Mouse (Mus musculus): ENCODE measurements around the gene Saxo2.

GRCm38 (mm10) chr7:82664604-82665003, 16.3 kb upstream of the Saxo2 start:
- TF ChIP-seq POLR2A (IDR thresholded peaks at IDR 0.05; ENCODE audit: borderline replicate concordance, extremely low read depth, low read depth, low read length) (no peak), CTCF (IDR thresholded peaks at IDR 0.05; ENCODE audit: insufficient read depth, low read length) (no peak)

Measured in lung, adult 2 months (tissue).